Mouse (Mus musculus) neural tube, embryonic 13.5 days (tissue): ENCODE data around the gene Zcchc4. TPM values are rescaled to one million over a fixed set of nuclear protein-coding genes. Genes with fewer than 3 reads are reported as not detected.

Experiments
- ATAC-seq: fragments of 200-750 bp; cut with Nextera tagmentation; 2 replicates; pipeline ENCODE4 v1.8.0; 2017; ENCODE audit warnings: low read depth, mild to moderate bottlenecking, moderate TSS enrichment, moderate library complexity
- H3K27ac ChIP-seq: fragments of 300-500 bp; sonication (generic); replicated peaks from 2 replicates; pipeline ENCODE4 v1.5.1; 2015; ENCODE audit warnings: moderate library complexity, mild to moderate bottlenecking, inconsistent platforms
- H3K27me3 ChIP-seq: fragments of 300-500 bp; sonication (generic); 2 replicates; pipeline ENCODE4 v1.6.1; 2015; ENCODE audit warnings: mild to moderate bottlenecking, inconsistent platforms
- H3K36me3 ChIP-seq: fragments of 300-500 bp; sonication (generic); 2 replicates; pipeline ENCODE4 v1.6.1; 2015; ENCODE audit warnings: mild to moderate bottlenecking, inconsistent platforms
- H3K4me1 ChIP-seq: fragments of 300-500 bp; sonication (generic); replicated peaks from 2 replicates; pipeline ENCODE4 v1.6.1; 2015; ENCODE audit warnings: inconsistent platforms
- H3K4me2 ChIP-seq: fragments of 300-500 bp; sonication (generic); 2 replicates; pipeline ENCODE4 v1.6.1; 2015; ENCODE audit warnings: inconsistent platforms, mild to moderate bottlenecking, moderate library complexity
- H3K4me3 ChIP-seq: fragments of 300-500 bp; sonication (generic); 2 replicates; pipeline ENCODE4 v1.5.1; 2015; ENCODE audit warnings: mild to moderate bottlenecking, inconsistent platforms
- H3K9ac ChIP-seq: fragments of 300-500 bp; sonication (generic); 2 replicates; pipeline ENCODE4 v1.6.1; 2015; ENCODE audit warnings: moderate library complexity, mild to moderate bottlenecking, inconsistent platforms
- H3K9me3 ChIP-seq: fragments of 300-500 bp; sonication (generic); 2 replicates; pipeline ENCODE4 v1.6.1; 2016; ENCODE audit warnings: inconsistent platforms
- WGBS: fragments of 180-500 bp; shearing (Covaris S2); methylation state at CpG from one replicate; pipeline ENCODE4 v1.1.7; 2015; 5-methylcytosine and 5-hydroxymethylcytosine counted together
- polyA plus RNA-seq: library from polyadenylated mRNA; unstranded; fragments of >200 nt; fragmentation: Nextera tagmentation; extraction: Ambion mirVana; gene quantifications from 2 replicates; pipeline ENCODE4 v1.2.1, GENCODE M21; 2015

Gene Zcchc4
- polyA plus RNA-seq, result 10.9 and 11.4 TPM in 2 replicates

DNA sequence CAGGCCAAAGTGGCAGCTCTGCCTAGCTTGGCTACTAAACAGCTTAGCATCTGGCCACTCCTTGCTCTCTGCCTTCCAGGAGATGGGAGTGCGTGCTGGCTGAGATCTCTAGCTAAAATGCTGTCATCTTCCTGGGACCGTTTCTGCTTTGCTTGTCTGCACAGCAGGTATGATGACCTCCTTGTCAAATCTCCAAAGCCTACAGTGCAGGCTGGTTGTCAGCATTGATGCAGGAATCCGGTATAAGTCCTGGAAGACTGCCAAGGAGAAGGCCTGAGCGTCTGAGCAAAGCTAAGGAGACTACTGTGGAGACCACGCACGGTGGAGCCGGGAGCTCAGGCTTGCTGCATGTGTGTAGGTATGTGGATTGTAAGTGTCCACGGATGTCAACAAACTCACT is at the start of gene Zcchc4:
Zcchc4 (plus strand) TSS at position 173 of the 400 bp plus-strand sequence.
- H3K9me3 ChIP-seq, result no peaks in the 10 kb centered on the region
- no peak within 1 kb of the TSS for H3K27ac ChIP-seq
- no peak for ATAC-seq
- no peak within 1 kb of the TSS for H3K9ac ChIP-seq
- no peaks in the 10 kb centered on the region for H3K4me1 ChIP-seq
- no peak within 1 kb of the TSS for H3K4me3 ChIP-seq
- no peaks in the 10 kb centered on the region for H3K27me3 ChIP-seq
- H3K4me2 ChIP-seq, result no peak within 1 kb of the TSS
- WGBS, result 79% methylated on average over 8 of the region's 8 CpGs
- peaks cover 4% of the 10 kb centered on the region; the same call in 1 of the 2 replicates for H3K36me3 ChIP-seq

DNA sequence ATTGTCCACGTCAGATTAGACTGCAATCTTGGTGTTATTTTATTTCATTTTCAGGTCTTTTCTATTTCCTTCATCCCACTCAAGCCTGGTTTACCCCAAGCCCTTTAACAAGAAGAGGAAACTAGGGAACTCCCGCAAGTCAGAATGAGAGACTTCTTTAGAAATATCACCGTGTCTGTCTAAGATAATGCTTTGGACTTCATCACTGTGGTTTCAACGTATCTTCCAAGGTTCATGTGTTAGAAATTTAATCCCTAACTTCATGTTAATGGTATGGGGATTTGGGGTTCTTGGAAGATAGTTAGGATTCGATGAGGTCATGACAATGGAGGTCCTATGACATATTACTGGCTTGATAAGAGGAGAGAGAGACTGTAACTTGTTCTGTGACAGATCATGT is 47.5 kb upstream of the Zcchc4 start:
- ATAC-seq, result no peak
- Histone ChIP-seq H3K27ac (no peak overlapping the region), H3K27me3 (no peaks in the 10 kb centered on the region), H3K9ac (no peak overlapping the region), H3K36me3 (no peaks in the 10 kb centered on the region), H3K4me3 (no peak overlapping the region), H3K4me2 (no peak overlapping the region), H3K9me3 (no peaks in the 10 kb centered on the region), H3K4me1 (no peaks in the 10 kb centered on the region)
- 81% methylated on average over 5 of the region's 5 CpGs for WGBS

DNA sequence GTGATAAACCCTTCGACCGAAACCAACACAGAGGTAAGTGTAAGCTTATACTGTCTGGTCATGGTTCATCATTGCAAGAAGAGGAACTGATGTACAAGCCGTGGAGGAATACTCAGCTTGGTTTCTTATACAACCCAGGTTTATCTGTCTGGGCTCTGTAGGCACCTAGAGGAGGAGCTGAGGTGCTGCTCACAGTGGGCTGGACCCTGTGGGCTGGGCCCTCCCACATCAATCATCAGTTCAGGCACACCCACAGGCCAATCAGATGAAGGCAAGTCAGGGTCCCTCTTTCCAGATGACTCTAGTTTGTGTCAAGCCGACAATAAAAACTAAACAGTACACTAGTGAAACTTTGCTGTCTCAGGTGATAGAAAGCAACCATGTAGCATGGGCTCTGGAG is 42.4 kb upstream of the Zcchc4 start:
- 75% methylated on average over 4 of the region's 4 CpGs for WGBS
- Histone ChIP-seq H3K9me3 (no peaks in the 10 kb centered on the region), H3K4me2 (no peak overlapping the region), H3K4me3 (no peak overlapping the region), H3K4me1 (no peaks in the 10 kb centered on the region), H3K9ac (no peak overlapping the region), H3K27ac (no peak overlapping the region), H3K36me3 (no peaks in the 10 kb centered on the region), H3K27me3 (no peaks in the 10 kb centered on the region)
- ATAC-seq, result no peak

DNA sequence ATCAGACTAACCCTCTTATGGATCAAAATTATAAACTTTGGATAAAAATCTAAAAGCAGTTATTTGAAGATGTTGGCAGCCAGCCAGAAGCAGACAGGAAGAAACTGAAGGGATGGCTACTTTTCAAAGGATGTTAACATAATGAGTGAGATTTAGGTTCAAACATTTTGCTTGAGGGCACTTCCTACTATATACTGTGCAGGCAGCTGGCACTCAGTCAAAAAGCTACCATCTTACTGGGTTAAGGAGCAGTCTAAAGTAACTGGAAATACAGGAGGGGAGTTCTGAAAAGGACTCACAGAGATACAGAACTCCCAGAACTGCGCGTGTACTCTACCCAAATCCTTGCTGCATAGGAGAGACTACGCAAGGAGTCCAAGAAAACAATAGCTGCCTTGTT is 39.2 kb upstream of the Zcchc4 start:
- no peak for ATAC-seq
- 63% methylated on average over 3 of the region's 3 CpGs for WGBS

DNA sequence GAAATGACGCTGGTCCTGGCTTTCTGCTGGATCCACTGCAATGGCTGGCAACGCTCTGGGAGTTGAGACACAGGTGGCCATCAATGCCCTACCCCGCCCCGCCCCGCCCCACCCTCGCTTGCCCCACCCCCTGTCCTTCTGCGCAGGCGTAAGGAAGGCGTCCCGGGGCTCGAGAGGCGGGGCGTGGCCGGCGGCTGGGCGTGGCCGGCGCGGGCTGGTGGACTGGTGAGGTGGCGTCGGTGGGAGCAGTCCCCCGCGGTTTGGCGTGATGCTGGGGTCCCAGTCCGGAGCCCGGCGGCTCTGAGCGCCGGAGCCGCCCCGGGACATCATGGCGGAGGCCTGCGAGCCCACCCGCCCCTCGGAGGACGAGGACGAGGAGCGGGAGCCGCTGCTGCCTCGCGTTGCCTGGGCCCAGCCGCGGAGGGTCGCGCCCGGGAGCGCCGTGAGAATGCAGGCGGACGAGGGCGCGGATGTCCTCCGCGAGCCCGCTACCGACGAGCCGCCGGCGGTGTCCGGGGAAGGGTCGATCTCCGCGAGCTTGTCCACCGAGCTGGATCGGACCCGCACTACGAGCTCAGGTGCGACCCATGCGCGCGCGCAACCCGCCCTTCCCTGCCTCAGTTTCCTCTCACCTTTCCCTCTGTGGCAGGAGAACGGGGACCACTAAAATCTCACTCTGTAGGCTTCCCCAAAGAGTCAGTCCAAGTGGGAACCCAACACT is 33.7 kb upstream of the Zcchc4 start, which contains the start of gene Pi4k2b:
Pi4k2b (plus strand) TSS at position 184 of the 721 bp plus-strand sequence.
- H3K4me1 ChIP-seq, result peaks cover 16% of the 10 kb centered on the region; the same call in 1 of the 2 replicates
- peak; percentile 93 for ATAC-seq
- no peaks in the 10 kb centered on the region for H3K9me3 ChIP-seq
- peak within 1 kb of the TSS; percentile 88 for H3K4me2 ChIP-seq
- H3K36me3 ChIP-seq, result no peaks in the 10 kb centered on the region
- peak within 1 kb of the TSS; percentile 77 for H3K4me3 ChIP-seq
- under 1% methylated on average over 46 of the region's 75 CpGs for WGBS
- H3K9ac ChIP-seq, result peak within 1 kb of the TSS; percentile 77
- H3K27me3 ChIP-seq, result no peaks in the 10 kb centered on the region
- H3K27ac ChIP-seq, result peak within 1 kb of the TSS; percentile 59

More for the DNA sequence above, 39.2 kb upstream of the Zcchc4 start:
- Histone ChIP-seq H3K4me2 (no peak overlapping the region), H3K4me3 (no peak overlapping the region), H3K27me3 (no peaks in the 10 kb centered on the region), H3K9me3 (no peaks in the 10 kb centered on the region), H3K27ac (no peak overlapping the region), H3K9ac (no peak overlapping the region), H3K36me3 (no peaks in the 10 kb centered on the region), H3K4me1 (no peaks in the 10 kb centered on the region)

DNA sequence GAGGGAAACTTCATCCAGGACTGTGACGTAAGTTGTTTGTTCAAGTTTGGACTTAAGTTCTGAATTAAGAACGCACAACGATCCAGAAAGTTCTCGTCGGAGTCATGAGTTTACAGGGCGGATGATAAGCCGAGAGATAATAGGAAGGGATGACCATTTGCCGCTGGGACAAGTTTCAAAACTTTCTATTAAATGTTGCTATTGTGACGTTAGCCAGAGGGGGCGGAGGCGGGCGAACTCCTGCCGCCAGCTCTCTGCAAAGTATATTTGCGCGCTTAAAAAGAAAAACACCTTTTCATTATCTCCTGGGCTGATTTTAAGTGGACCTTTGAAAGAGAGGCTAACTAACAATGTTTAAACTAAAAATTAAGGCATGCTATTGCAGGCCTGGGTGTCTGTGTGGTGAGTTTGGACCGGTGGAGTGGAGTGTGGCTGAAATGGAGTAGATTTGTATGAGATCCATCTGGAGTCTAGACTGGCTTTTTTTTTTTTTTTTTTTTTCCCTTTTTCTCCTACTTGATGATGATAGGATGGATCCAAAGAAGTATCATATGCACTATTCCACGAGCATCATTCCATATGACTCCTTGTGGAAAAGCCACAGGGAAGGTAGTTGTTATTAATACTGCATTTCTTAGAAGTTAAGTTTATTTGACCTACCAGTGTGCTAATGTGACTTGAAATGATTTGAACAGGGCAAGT is 32.9 kb upstream of the Zcchc4 start:
- ATAC-seq, result 0 out of 2 replicates have a peak, but pooled peaks have one; percentile 24

DNA sequence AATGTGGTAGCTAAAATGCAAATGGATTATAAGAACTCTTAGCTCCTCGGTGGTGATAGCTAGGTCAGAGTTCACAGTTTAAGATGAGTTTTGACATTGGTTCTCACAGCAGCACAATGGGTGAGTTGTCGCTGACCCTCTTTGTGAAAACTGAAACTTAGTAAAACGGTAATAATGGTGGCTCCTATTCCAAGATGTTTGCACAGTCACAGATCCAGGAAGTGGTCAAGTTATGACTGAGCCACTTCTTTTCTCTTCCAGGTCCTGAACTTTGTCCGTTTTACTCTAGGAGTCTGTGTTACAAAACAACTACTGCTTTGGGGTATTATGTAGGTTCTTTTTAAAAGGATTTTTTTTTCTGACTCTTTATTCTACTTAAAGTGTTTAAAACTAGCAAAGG is 32.0 kb upstream of the Zcchc4 start:
- H3K4me3 ChIP-seq, result peak overlapping the region; percentile 77; the same call in 1 of the 2 replicates
- peaks cover 16% of the 10 kb centered on the region; the same call in 1 of the 2 replicates for H3K4me1 ChIP-seq
- H3K4me2 ChIP-seq, result peak overlapping the region; percentile 88
- no peak for ATAC-seq
- 55% methylated on average over 4 of the region's 4 CpGs for WGBS
- no peaks in the 10 kb centered on the region for H3K27me3 ChIP-seq
- H3K9ac ChIP-seq, result no peak overlapping the region
- H3K36me3 ChIP-seq, result no peaks in the 10 kb centered on the region
- H3K9me3 ChIP-seq, result no peaks in the 10 kb centered on the region
- no peak overlapping the region for H3K27ac ChIP-seq

More for the DNA sequence above, 32.9 kb upstream of the Zcchc4 start:
- Histone ChIP-seq H3K27ac (peak overlapping the region; percentile 59), H3K27me3 (no peaks in the 10 kb centered on the region), H3K4me1 (peaks cover 16% of the 10 kb centered on the region; the same call in 1 of the 2 replicates), H3K9ac (peak overlapping the region; percentile 77), H3K9me3 (no peaks in the 10 kb centered on the region), H3K4me2 (peak overlapping the region; percentile 88), H3K4me3 (peak overlapping the region; percentile 77), H3K36me3 (no peaks in the 10 kb centered on the region)
- WGBS, result 4% methylated on average over 17 of the region's 17 CpGs

DNA sequence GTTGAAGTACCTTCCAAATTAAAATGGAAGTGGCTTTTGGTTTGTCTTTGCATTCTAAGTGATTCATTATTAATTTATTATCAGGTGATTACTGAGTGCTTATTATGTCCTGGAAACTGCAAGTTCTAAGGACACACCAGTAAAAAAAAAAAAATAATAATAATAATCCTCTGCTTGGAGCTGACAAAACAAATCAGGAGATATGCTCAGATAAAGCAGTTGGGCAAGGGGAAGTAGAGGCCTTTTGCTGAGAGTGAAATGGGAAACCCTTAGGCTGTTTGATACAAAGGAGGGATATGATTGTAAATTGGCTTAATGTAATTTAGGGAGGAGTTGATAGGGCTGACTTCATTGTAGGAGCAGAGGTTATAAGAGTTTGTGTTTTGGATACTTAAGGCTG is 28.3 kb upstream of the Zcchc4 start:
- Histone ChIP-seq H3K27me3 (no peaks in the 10 kb centered on the region), H3K27ac (no peak overlapping the region), H3K9ac (no peak overlapping the region), H3K36me3 (no peaks in the 10 kb centered on the region), H3K4me2 (no peak overlapping the region), H3K4me3 (no peak overlapping the region), H3K9me3 (no peaks in the 10 kb centered on the region), H3K4me1 (peaks cover 14% of the 10 kb centered on the region; the same call in 1 of the 2 replicates)
- ATAC-seq, result no peak

DNA sequence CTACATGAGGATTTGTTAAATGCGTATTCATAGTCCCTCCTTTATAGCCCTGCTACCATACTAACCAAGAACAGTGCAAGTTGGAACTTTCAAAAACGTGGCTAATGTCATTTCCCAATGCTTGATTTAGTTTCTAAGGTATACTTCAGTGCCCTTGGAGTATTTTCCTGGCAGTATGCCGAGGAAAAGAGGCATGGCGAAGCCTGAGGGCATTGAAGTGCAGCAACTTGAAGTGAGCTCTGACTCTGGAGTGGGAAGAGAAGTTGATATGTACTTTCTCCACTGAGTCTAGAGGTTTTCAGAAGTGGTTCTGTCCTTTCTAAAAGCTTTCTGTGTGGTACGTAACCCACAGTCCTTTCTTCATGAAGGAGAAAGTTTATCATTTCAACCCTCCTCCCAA is 26.5 kb upstream of the Zcchc4 start:
- WGBS, result 85% methylated on average over 5 of the region's 5 CpGs
- H3K27me3 ChIP-seq, result no peaks in the 10 kb centered on the region
- no peak overlapping the region for H3K9ac ChIP-seq
- H3K36me3 ChIP-seq, result peaks cover 4% of the 10 kb centered on the region; the same call in 1 of the 2 replicates
- H3K27ac ChIP-seq, result no peak overlapping the region
- H3K4me1 ChIP-seq, result no peaks in the 10 kb centered on the region
- no peak overlapping the region for H3K4me2 ChIP-seq
- no peak overlapping the region for H3K4me3 ChIP-seq
- no peaks in the 10 kb centered on the region for H3K9me3 ChIP-seq
- no peak for ATAC-seq

DNA sequence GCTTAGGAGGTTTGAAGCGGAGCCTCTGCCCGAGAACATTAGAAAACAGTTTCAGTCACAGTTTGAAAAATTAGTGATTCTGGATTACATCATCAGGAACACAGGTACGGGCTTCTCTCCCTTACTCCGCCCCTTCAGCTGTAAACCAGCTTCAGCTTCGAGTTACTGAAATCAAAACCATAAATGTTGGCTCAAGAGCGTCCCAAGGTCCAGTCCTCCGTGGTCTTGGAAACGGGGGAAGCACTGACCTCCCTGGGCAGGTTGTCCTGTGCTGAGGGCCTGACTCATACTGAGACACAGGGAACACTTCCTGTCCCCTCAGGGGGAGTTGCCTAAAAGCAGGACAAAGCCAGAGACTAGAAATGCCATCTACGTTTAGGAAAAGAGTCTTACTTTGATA is 22.1 kb upstream of the Zcchc4 start:
- no peak for ATAC-seq
- no peak overlapping the region for H3K27ac ChIP-seq
- WGBS, result 88% methylated on average over 9 of the region's 9 CpGs
- no peaks in the 10 kb centered on the region for H3K4me1 ChIP-seq
- no peaks in the 10 kb centered on the region for H3K9me3 ChIP-seq
- H3K9ac ChIP-seq, result no peak overlapping the region
- no peak overlapping the region for H3K4me3 ChIP-seq
- no peaks in the 10 kb centered on the region for H3K27me3 ChIP-seq
- no peak overlapping the region for H3K4me2 ChIP-seq
- peaks cover 4% of the 10 kb centered on the region; the same call in 1 of the 2 replicates for H3K36me3 ChIP-seq

DNA sequence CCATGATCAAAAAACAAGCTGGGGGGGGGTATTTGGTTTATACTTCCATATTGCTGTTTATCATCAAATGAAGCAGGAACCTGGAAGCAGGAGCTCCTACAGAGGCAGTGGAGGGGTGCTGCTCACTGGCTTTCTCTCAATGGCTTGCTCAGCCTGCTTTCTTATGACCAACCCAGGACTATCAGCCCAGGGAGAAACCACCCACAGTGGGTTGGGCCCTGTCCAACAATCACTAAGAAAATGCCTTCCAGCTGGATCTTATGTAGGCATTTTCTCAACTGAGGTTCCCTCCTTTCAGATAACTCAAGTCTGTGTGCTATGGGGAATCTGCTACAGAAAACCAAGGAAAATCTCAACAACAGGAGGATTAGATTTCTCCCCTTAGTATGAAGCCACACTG is 21.0 kb upstream of the Zcchc4 start:
- no peak overlapping the region for H3K4me3 ChIP-seq
- peaks cover 4% of the 10 kb centered on the region; the same call in 1 of the 2 replicates for H3K36me3 ChIP-seq
- no peak overlapping the region for H3K27ac ChIP-seq
- H3K9me3 ChIP-seq, result no peaks in the 10 kb centered on the region
- no peaks in the 10 kb centered on the region for H3K27me3 ChIP-seq
- no peaks in the 10 kb centered on the region for H3K4me1 ChIP-seq
- ATAC-seq, result no peak
- H3K9ac ChIP-seq, result no peak overlapping the region
- H3K4me2 ChIP-seq, result no peak overlapping the region

DNA sequence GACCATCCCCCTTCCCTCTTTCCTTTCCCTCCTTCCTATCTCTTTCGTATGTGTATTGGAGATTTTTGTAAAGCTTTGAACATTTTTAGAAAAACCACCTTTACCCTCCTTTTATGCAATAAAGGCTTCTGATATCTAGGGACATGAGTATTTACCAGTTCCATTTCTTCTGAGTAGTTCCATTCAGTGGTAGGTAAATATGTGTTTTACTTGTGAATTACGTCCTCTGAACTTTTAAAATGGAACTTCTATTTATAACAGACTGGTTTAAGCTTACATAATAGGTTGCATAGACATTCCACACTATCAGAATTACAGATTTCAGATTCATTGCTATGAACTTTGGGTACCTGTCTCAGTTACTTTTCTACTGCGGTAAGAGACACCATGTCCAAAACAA is 19.9 kb upstream of the Zcchc4 start:
- H3K27ac ChIP-seq, result no peak overlapping the region
- 92% methylated on average over 3 of the region's 3 CpGs for WGBS
- H3K36me3 ChIP-seq, result peaks cover 4% of the 10 kb centered on the region; the same call in 1 of the 2 replicates
- no peak overlapping the region for H3K4me2 ChIP-seq
- H3K27me3 ChIP-seq, result no peaks in the 10 kb centered on the region
- ATAC-seq, result no peak
- H3K9ac ChIP-seq, result no peak overlapping the region
- no peak overlapping the region for H3K4me3 ChIP-seq
- H3K9me3 ChIP-seq, result no peaks in the 10 kb centered on the region
- H3K4me1 ChIP-seq, result no peaks in the 10 kb centered on the region
